Mouse (Mus musculus) thymus, adult 2 months (tissue): ENCODE measurements around the gene Rnf181.

Experiments used
- CTCF ChIP-seq: fragments of 200-500 bp; IDR thresholded peaks from 2 replicates; pipeline ENCODE4 v1.5.1; 2012; ENCODE audit warnings: mild to moderate bottlenecking, control low read depth, low read length, moderate library complexity, borderline replicate concordance; ENCODE audit not compliant: control insufficient read depth, poor library complexity, insufficient read depth; ENCODE audit errors: extremely low read depth
- POLR2A ChIP-seq: fragments of 200-500 bp; IDR thresholded peaks from 2 replicates; pipeline ENCODE4 v1.6.1; 2012; ENCODE audit warnings: mild to moderate bottlenecking, low read length, control low read depth, moderate library complexity; ENCODE audit not compliant: control insufficient read depth, poor library complexity, insufficient read depth; ENCODE audit errors: extremely low read depth

GRCm38 (mm10) chr6:72333111-72333510 lies 33.6 kb downstream of the Rnf181 start:
- TF ChIP-seq POLR2A (no peak), CTCF (no peak)
